Mouse (Mus musculus): ENCODE measurements around the gene Slit3. TPM values are rescaled to one million over a fixed set of nuclear protein-coding genes. Genes with fewer than 3 reads are reported as not detected.

Gene Slit3
- polyA plus RNA-seq, 1 experiment from 2014 or later, result 14.3 TPM

DNA sequence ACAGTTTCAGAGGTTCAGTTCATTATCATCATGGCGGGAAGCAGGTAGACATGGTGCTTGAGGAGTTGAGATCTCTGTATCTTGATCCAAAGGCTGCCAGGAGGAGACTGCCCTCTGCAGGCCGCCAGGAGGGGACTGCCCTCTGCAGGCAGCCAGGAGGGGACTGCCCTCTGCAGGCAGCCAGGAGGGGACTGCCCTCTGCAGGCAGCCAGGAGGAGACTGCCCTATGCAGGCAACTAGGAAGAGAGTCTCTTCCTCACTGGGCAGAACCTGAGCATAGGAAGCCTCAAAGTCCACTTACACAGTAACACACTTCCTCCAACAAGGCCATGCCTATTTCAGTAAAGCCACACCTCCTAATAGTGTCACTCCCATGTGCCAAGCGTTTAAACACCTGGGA, 546.4 kb downstream of the Slit3 start:
- no peak overlapping the region for H3K9ac ChIP-seq
- no peak overlapping the region for H3K4me3 ChIP-seq (replicated peaks; ENCODE audit: low read length)
- no peaks in the 10 kb centered on the region for H3K36me3 ChIP-seq (replicated peaks; ENCODE audit: control insufficient read depth, insufficient read depth)
- H3K27ac ChIP-seq, result no peak overlapping the region
- no peak overlapping the region for H3K4me2 ChIP-seq (replicated peaks)
- no peaks in the 10 kb centered on the region for H3K4me1 ChIP-seq (replicated peaks; ENCODE audit: control insufficient read depth, insufficient read depth, low read length)
- H3K27me3 ChIP-seq (ENCODE audit: control insufficient read depth, insufficient read depth, low read length), result no peaks in the 10 kb centered on the region
- WGBS, result 54% methylated on average over 3 of the region's 3 CpGs
- H3K9me3 ChIP-seq (ENCODE audit: control insufficient read depth, low read length), result no peaks in the 10 kb centered on the region
- DNase-seq (ENCODE audit: low spot score), result no peak
- 0 out of 2 replicates have a peak, but pooled peaks have one; percentile 11 for ATAC-seq (ENCODE audit: low FRiP score)

DNA sequence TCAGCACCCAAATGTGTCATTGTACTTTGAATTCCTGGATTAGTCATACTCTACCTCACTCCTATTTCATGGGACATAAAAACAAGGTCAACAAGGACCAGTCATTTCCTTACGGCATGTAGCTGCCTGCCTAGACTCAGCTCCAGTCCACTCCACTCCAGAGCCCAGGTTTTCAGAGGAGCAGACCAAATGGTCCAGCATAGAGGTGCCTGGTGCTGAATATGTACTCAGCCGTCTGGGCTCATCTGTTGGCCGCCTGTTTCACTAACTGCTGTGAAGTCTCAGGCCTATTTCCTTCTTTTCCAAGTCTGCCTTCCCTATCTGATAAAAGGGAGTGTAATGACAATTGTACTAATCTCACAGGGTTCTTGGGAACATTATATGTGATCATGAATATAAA, 547.1 kb downstream of the Slit3 start:
- ATAC-seq (ENCODE audit: low FRiP score) (no peak), DNase-seq (ENCODE audit: low spot score) (peak; percentile 61)
- H3K4me3 ChIP-seq (replicated peaks; ENCODE audit: low read length), result no peak overlapping the region
- no peak overlapping the region for H3K9ac ChIP-seq
- H3K27ac ChIP-seq, result no peak overlapping the region
- no peaks in the 10 kb centered on the region for H3K27me3 ChIP-seq (ENCODE audit: control insufficient read depth, insufficient read depth, low read length)
- 32% methylated on average over 3 of the region's 3 CpGs for WGBS
- no peaks in the 10 kb centered on the region for H3K4me1 ChIP-seq (replicated peaks; ENCODE audit: control insufficient read depth, insufficient read depth, low read length)
- H3K36me3 ChIP-seq (replicated peaks; ENCODE audit: control insufficient read depth, insufficient read depth), result no peaks in the 10 kb centered on the region
- H3K4me2 ChIP-seq (replicated peaks), result no peak overlapping the region
- H3K9me3 ChIP-seq (ENCODE audit: control insufficient read depth, low read length), result no peaks in the 10 kb centered on the region

DNA sequence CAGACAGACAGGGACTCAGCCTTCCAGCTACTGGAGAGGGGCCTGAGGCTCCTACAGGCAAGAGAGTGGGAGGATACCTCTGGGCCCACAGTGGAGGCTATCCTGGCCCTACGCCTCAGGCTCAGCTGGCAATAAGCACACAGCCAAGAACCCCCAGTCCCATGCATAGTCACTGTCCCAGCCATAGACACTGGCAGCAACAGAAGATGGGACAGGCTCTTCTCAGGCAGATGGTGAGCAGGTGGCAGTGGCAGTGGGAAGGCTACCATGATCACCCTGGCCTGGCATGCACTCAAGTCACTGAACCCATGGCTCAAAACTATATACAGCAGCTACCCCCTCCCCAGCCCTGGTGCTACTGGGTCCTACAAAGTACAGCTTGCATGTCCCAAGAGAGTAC, 547.7 kb downstream of the Slit3 start:
- Histone ChIP-seq H3K27ac (no peak overlapping the region), H3K9ac (no peak overlapping the region), H3K36me3 (replicated peaks; ENCODE audit: control insufficient read depth, insufficient read depth) (no peaks in the 10 kb centered on the region), H3K9me3 (ENCODE audit: control insufficient read depth, low read length) (no peaks in the 10 kb centered on the region), H3K27me3 (ENCODE audit: control insufficient read depth, insufficient read depth, low read length) (no peaks in the 10 kb centered on the region), H3K4me1 (replicated peaks; ENCODE audit: control insufficient read depth, insufficient read depth, low read length) (no peaks in the 10 kb centered on the region), H3K4me2 (replicated peaks) (no peak overlapping the region), H3K4me3 (replicated peaks; ENCODE audit: low read length) (no peak overlapping the region)
- ATAC-seq (ENCODE audit: low FRiP score) (peak; percentile 35; the same call in 1 of the 2 replicates), DNase-seq (ENCODE audit: low spot score) (no peak)
- 80% methylated on average over 1 of the region's 1 CpGs for WGBS

DNA sequence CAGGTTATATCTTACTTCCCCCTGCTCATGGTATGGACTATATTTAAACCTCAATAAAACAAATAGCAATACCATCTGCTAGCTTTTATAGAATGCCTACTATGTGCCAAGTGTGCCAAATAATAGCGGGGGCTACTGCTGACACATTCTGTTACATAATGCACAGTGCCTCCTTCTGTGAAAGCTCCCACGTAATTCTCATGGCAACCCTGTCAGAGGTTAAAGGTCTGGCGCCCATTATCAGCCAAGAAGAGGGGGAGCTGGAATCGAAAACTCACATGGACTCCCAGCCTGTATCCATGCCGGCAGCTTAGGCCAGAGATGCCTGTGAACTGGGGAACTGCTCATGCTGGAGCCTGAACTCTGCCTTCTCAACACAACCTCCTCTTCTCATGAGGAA, 548.5 kb downstream of the Slit3 start:
- WGBS, result 78% methylated on average over 5 of the region's 5 CpGs
- Histone ChIP-seq H3K4me3 (replicated peaks; ENCODE audit: low read length) (no peak overlapping the region), H3K36me3 (replicated peaks; ENCODE audit: control insufficient read depth, insufficient read depth) (no peaks in the 10 kb centered on the region), H3K27ac (no peak overlapping the region), H3K9me3 (ENCODE audit: control insufficient read depth, low read length) (no peaks in the 10 kb centered on the region), H3K4me2 (replicated peaks) (no peak overlapping the region), H3K27me3 (ENCODE audit: control insufficient read depth, insufficient read depth, low read length) (no peaks in the 10 kb centered on the region), H3K4me1 (replicated peaks; ENCODE audit: control insufficient read depth, insufficient read depth, low read length) (no peaks in the 10 kb centered on the region), H3K9ac (no peak overlapping the region)
- DNase-seq (ENCODE audit: low spot score) (no peak), ATAC-seq (ENCODE audit: low FRiP score) (no peak)

DNA sequence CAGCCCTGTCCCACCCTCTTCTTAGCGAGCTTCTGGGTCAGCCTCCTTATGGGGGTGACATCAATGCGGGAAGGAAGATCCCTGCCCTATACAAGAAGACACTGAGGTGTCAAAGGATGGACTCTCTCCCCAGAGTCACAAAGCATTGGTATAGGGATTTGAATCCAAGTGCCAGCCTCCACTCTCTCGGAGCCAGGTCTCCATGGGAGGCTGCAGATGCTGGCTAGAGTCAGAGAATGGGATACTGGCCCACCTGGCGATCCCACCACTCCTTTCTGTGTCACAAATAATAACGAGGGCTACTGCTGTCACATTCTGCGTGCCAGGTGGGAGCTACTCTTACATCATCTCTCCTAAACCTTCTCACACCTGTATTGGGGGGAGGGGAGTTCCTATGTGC, 549.2 kb downstream of the Slit3 start:
- Histone ChIP-seq H3K9me3 (ENCODE audit: control insufficient read depth, low read length) (no peaks in the 10 kb centered on the region), H3K27me3 (ENCODE audit: control insufficient read depth, insufficient read depth, low read length) (no peaks in the 10 kb centered on the region), H3K4me1 (replicated peaks; ENCODE audit: control insufficient read depth, insufficient read depth, low read length) (no peaks in the 10 kb centered on the region), H3K27ac (no peak overlapping the region), H3K4me3 (replicated peaks; ENCODE audit: low read length) (no peak overlapping the region), H3K9ac (no peak overlapping the region), H3K36me3 (replicated peaks; ENCODE audit: control insufficient read depth, insufficient read depth) (no peaks in the 10 kb centered on the region), H3K4me2 (replicated peaks) (no peak overlapping the region)
- ATAC-seq (ENCODE audit: low FRiP score) (no peak), DNase-seq (ENCODE audit: low spot score) (no peak)
- WGBS, result 76% methylated on average over 6 of the region's 6 CpGs

DNA sequence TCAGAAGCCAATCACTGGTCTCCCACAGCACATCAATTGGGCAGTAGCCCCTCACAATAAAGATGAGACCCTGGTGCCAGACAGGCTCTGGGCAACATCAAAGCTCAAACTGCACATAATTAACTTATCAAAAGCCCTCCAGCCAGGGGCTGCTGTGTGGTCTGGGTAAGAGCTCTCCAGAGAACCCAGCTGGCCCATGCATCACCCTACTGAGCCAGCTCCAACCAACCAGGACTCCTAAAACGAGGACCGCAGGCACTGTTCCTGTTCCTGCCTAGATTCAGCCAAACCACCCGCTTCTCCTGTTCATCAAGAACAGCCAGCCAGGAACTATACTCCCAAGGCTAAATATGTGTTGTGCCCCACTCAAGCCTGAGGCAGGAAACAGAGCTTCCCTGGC, 549.7 kb downstream of the Slit3 start:
- 60% methylated on average over 3 of the region's 3 CpGs for WGBS
- H3K27ac ChIP-seq, result no peak overlapping the region

DNA sequence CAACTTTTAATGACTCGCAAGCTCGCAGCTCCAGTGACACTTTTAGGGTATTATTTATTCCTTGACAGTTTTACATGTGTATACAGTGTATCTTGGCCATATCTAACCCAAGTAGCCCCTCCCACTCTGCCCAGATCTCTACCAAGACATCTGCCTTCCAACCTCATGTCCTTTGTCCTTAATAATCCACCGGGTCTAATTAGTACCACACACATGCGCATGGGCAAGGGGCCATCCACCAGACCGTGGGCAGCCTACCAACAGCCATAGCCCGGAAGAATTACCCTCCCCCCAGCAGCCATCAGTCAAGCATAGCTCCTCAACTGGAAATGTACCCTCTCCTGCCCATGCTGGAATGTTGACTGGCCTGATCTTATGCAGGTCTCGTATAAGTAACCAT, 552.0 kb downstream of the Slit3 start:
- ATAC-seq (ENCODE audit: low FRiP score) (peak; percentile 61; the same call in 1 of the 2 replicates), DNase-seq (ENCODE audit: low spot score) (peak; percentile 50)
- Histone ChIP-seq H3K4me1 (replicated peaks; ENCODE audit: control insufficient read depth, insufficient read depth, low read length) (no peaks in the 10 kb centered on the region), H3K36me3 (replicated peaks; ENCODE audit: control insufficient read depth, insufficient read depth) (no peaks in the 10 kb centered on the region), H3K4me3 (replicated peaks; ENCODE audit: low read length) (no peak overlapping the region), H3K27ac (no peak overlapping the region), H3K4me2 (replicated peaks) (no peak overlapping the region), H3K9me3 (ENCODE audit: control insufficient read depth, low read length) (no peaks in the 10 kb centered on the region), H3K27me3 (ENCODE audit: control insufficient read depth, insufficient read depth, low read length) (no peaks in the 10 kb centered on the region), H3K9ac (no peak overlapping the region)
- WGBS, result 62% methylated on average over 7 of the region's 7 CpGs

More for the DNA sequence above, 549.7 kb downstream of the Slit3 start:
- no peak for DNase-seq (ENCODE audit: low spot score)
- ATAC-seq (ENCODE audit: low FRiP score), result no peak
- Histone ChIP-seq H3K9me3 (ENCODE audit: control insufficient read depth, low read length) (no peaks in the 10 kb centered on the region), H3K4me3 (replicated peaks; ENCODE audit: low read length) (no peak overlapping the region), H3K4me2 (replicated peaks) (no peak overlapping the region), H3K27me3 (ENCODE audit: control insufficient read depth, insufficient read depth, low read length) (no peaks in the 10 kb centered on the region), H3K4me1 (replicated peaks; ENCODE audit: control insufficient read depth, insufficient read depth, low read length) (no peaks in the 10 kb centered on the region), H3K9ac (no peak overlapping the region), H3K36me3 (replicated peaks; ENCODE audit: control insufficient read depth, insufficient read depth) (no peaks in the 10 kb centered on the region)

DNA sequence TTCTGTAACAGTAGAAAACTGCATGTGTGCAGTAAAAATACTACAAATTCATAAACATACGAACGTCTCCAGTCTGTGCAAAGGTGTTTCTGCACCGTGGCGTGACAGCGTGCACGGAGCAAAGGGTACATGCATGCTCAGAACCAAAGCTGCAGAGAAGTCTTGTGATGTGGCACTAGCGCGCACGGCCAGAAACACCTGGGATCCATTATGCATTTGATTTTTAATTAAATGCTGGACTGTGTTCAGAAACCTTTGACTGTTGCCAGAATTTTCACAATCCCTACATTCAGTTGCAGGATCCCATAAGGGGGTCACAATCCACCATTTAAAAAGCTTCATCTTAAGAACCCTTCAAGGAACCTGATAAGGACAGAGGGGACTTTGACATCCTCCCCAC, 553.2 kb downstream of the Slit3 start:
- 88% methylated on average over 9 of the region's 9 CpGs for WGBS
- H3K4me3 ChIP-seq (replicated peaks; ENCODE audit: low read length), result no peak overlapping the region
- H3K4me1 ChIP-seq (replicated peaks; ENCODE audit: control insufficient read depth, insufficient read depth, low read length), result no peaks in the 10 kb centered on the region
- no peaks in the 10 kb centered on the region for H3K36me3 ChIP-seq (replicated peaks; ENCODE audit: control insufficient read depth, insufficient read depth)
- DNase-seq (ENCODE audit: low spot score) (no peak), ATAC-seq (ENCODE audit: low FRiP score) (no peak)
- H3K4me2 ChIP-seq (replicated peaks), result no peak overlapping the region
- no peak overlapping the region for H3K27ac ChIP-seq
- H3K9me3 ChIP-seq (ENCODE audit: control insufficient read depth, low read length), result no peaks in the 10 kb centered on the region
- H3K27me3 ChIP-seq (ENCODE audit: control insufficient read depth, insufficient read depth, low read length), result no peaks in the 10 kb centered on the region
- H3K9ac ChIP-seq, result no peak overlapping the region

DNA sequence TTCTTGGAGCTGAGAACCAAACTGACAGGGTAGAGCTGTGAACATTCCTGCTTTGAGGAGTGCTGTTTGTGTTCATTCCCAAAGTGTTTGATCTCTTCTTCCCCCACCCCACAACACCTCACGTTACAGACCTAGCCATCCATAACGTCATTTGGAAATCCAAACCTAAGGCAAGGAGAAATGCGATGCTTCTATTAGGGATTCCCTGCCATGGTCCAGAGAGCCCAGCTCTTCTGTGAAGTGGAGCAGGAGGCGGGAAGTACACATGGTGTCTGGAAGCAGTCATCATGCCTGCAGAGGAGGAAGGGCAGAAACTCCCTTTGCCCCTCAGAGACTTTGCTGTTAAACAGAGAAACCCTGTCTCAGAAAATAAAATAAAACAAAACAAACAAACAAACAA, 555.7 kb downstream of the Slit3 start:
- H3K9me3 ChIP-seq (ENCODE audit: control insufficient read depth, low read length), result no peaks in the 10 kb centered on the region
- H3K27me3 ChIP-seq (ENCODE audit: control insufficient read depth, insufficient read depth, low read length), result no peaks in the 10 kb centered on the region
- WGBS, result 57% methylated on average over 4 of the region's 4 CpGs
- H3K4me2 ChIP-seq (replicated peaks), result no peak overlapping the region
- no peak overlapping the region for H3K9ac ChIP-seq
- no peak for DNase-seq (ENCODE audit: low spot score)
- no peaks in the 10 kb centered on the region for H3K4me1 ChIP-seq (replicated peaks; ENCODE audit: control insufficient read depth, insufficient read depth, low read length)
- no peak overlapping the region for H3K4me3 ChIP-seq (replicated peaks; ENCODE audit: low read length)
- no peak overlapping the region for H3K27ac ChIP-seq
- ATAC-seq (ENCODE audit: low FRiP score), result no peak
- no peaks in the 10 kb centered on the region for H3K36me3 ChIP-seq (replicated peaks; ENCODE audit: control insufficient read depth, insufficient read depth)

DNA sequence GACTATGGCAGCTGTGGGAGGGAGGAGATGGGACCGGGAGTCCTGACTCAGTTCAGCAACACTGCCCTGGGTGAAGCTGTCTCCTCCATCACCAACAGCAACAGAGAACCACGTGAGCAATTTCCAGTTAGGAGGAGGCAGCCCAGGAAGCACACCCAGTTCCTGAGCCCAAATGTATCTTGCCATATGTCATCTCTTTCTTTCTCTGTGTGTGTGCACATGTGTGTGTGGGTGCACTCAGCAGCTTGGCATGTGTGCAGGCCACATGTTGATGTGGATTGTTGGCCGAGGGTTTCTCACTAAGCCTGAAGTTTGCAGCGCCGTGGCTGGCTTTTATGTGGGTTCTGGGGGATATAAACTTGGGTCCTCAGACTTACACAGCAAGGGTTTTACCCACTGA, 559.0 kb downstream of the Slit3 start:
- no peaks in the 10 kb centered on the region for H3K27me3 ChIP-seq (ENCODE audit: control insufficient read depth, insufficient read depth, low read length)
- no peaks in the 10 kb centered on the region for H3K4me1 ChIP-seq (replicated peaks; ENCODE audit: control insufficient read depth, insufficient read depth, low read length)
- ATAC-seq (ENCODE audit: low FRiP score) (no peak), DNase-seq (ENCODE audit: low spot score) (no peak)
- H3K27ac ChIP-seq, result no peak overlapping the region
- no peak overlapping the region for H3K4me3 ChIP-seq (replicated peaks; ENCODE audit: low read length)
- H3K9me3 ChIP-seq (ENCODE audit: control insufficient read depth, low read length), result no peaks in the 10 kb centered on the region
- no peak overlapping the region for H3K4me2 ChIP-seq (replicated peaks)
- H3K9ac ChIP-seq, result no peak overlapping the region
- 83% methylated on average over 5 of the region's 5 CpGs for WGBS
- H3K36me3 ChIP-seq (replicated peaks; ENCODE audit: control insufficient read depth, insufficient read depth), result no peaks in the 10 kb centered on the region

All from hindbrain, embryonic 14.5 days (tissue).